Mouse (Mus musculus) erythroblast, embryonic 14.5 days (primary cell): ENCODE results near the gene Tiam1.

ENCODE experiments used
- GATA1 ChIP-seq: IDR thresholded peaks from 2 replicates; pipeline ENCODE4 v1.6.1; 2012; ENCODE audit warnings: low read length, inconsistent platforms, mixed read lengths
- TAL1 ChIP-seq: IDR thresholded peaks from 3 replicates; pipeline ENCODE4 v1.6.1; 2012; ENCODE audit warnings: low read length, inconsistent platforms, mixed read lengths

DNA sequence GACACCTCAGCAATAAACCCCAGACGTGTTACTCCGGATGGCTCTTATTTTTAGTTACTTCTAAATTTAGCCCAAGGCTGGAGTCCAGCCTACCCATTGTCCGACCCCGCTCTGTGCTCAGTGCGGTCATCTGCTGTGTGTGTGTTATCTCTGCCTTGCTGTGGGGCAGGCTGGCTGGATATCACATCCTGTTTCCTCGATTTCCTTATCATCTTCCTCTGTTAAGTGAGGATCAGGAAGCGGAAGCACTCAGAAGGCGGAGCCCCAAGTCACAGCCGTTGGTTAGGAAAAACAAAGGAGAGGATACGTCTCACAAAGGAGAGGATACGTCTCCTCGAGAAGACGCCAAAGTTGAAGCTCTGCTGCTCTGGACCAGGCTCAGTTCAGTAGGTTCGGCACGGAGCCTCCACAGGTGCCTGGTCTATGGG lies 313.3 kb downstream of the Tiam1 start:
- no peak for TF ChIP-seq GATA1
- TF ChIP-seq TAL1: no peak
